Mouse (Mus musculus): ENCODE measurements at regions not wholly inside any gene's neighbourhood (a gene's known extent, or its start where the extent isn't known, plus 50 kb on each side); places are given as distances from the start of the nearest gene placed in this dataset.

GRCm38 (mm10) chr1:13834860-13835840, 2258.0 kb downstream of the 4930444P10Rik start:
- no peak for DNase-seq

DNA sequence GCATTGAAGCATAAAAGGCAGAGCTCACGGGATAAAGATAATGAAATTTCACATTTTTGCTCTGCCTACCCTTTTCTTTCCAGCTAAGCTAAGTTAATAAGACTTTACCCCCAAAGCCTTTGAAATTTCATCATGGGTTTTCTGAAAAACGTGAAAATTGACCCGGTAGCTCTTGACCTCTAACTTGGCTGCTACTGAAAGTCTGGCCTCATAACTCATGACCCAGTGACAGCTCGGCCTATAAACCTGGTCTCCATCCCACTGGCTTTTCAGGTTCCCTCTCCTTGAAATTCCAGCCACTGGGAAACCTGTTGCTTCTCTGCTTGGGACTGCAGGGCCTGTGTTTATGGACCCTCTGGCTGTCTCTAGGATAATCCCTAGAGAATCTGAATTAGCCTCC, 2285.3 kb downstream of the 4930444P10Rik start:
- DNase-seq: no peak

- no peak for DNase-seq
Observed at GRCm38 (mm10) chr1:13800460-13800859, 2292.7 kb downstream of the 4930444P10Rik start.

- DNase-seq: no peak
Observed at GRCm38 (mm10) chr1:13798848-13799247, 2294.3 kb downstream of the 4930444P10Rik start.

DNA sequence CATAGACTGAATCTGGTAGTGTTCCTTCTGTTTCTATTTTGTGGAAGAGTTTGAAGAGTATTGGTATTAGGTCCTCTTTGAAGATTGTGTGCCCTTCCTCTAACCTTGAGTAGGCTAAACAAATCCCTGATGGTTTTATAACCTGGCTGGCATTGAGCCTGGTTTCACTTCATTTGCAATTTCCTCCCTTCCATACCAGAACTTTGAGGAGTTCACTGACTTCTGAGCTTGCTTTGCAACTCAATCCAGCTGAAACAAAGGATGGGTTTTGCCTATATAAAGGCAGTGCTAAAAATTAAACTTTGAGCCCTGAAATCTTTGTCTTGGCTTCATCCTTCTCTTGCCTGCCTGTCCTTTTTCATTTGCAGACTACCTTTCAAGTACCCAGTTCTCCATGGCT, 2297.9 kb downstream of the 4930444P10Rik start:
- DNase-seq: no peak

- peak; percentile 78 for DNase-seq
Observed at GRCm38 (mm10) chr1:13789318-13790085, 2303.6 kb downstream of the 4930444P10Rik start.

DNA sequence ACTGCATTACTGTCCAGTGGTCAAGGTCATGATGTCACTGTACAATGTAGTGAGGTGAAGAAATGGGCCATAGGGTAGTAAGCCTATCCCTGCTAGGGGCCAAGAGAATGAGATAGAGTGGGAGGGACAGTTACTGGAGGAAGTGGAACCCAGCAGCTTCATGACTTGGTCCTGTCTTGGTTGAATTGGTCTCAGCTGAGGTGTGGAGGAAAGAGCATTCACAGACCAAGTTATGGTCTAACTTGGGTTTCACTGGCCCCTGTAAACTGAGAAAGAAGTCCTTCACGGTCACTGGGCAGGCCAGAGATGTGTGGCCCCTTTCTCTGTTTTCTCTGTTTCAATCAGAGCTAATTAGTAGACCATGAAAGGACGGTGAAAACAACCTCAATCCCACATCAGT, 2306.1 kb downstream of the 4930444P10Rik start:
- DNase-seq: no peak

- DNase-seq: no peak
Observed at GRCm38 (mm10) chr1:13784396-13784795, 2308.7 kb downstream of the 4930444P10Rik start.

- DNase-seq: no peak
Observed at GRCm38 (mm10) chr1:13782633-13783032, 2310.5 kb downstream of the 4930444P10Rik start.

DNA sequence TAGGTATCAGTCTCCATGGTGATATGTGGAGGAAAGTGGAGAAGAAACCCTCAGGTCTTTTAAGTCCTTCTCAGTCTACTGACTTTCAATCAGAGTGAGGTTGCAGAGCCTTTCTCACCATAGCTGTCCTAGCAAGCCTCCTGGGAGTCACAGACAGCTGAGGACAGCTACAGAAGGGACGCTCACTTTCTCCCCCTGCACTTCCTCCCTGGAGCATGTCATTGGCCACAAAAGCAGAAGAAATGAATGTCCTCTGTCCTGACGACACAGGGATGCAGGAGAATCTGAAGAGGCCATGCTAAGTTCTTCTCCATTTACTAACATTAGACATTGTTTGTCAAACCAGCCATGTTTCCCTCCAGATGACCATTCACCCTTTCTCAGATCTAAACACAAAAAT, 2321.0 kb downstream of the 4930444P10Rik start:
- no peak for DNase-seq

DNA sequence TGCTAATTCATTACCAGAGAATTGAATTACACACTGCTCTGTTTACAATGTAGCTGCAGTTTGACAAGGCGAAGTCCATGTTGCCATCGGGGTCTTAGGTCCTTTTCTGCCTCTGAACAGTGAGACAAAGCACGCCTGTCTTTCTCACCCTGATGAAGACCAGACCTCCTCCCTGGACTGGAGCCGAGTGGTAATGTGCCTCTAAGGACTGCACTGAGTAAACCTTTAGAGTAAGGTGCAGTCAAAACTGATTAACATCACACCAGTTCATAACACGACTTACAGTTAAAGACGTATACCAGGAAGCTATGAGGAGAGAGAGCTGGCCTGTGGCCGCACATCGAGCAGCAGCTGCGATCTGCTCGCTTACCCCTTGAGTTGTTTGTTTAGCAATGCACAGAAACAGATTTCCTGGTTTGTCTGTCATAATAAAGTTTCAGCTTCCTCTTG, 2322.1 kb downstream of the 4930444P10Rik start:
- no peak for DNase-seq

GRCm38 (mm10) chr1:13752479-13752878, 2338.6 kb downstream of the A830018L16Rik start:
- no peak for DNase-seq

DNA sequence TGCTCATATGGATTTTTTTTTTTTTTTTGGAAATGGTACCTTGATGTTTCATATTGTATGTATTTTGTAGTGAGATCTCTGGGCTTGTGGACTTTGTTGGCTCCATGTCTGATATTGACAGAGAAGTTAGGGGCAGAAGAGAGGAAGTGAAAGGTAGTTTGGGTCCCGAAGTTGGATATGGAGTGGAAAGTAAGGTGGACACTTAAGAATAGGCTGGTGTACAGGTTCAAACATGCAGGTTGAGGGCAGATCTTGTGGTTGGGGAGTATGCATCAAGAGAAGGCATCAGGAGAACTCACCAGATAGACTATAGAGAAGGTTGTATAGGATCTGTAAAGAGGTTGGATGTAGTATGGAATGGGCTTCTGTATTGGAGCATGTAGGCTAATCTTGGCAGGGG, 2337.5 kb downstream of the A830018L16Rik start:
- DNase-seq: no peak

All from gastrocnemius, postnatal 10 days (tissue).